Mouse (Mus musculus) thymus, adult 2 months (tissue): Measurements from ENCODE around the gene Fam83d. TPM values are rescaled to one million over a fixed set of nuclear protein-coding genes. Genes with fewer than 3 reads are reported as not detected.

Experiments
- DNase-seq: peaks from one replicate; pipeline ENCODE4 v3.0.0; 2021
- H3K27ac ChIP-seq: fragments of 200-500 bp; 2 replicates; pipeline ENCODE4 v1.5.1; 2012; ENCODE audit warnings: low read length, control low read depth; ENCODE audit not compliant: control insufficient read depth, insufficient read depth
- H3K27me3 ChIP-seq: fragments of 200-500 bp; 2 replicates; pipeline ENCODE4 v1.6.1; 2012; ENCODE audit warnings: mild to moderate bottlenecking, low read length, moderate library complexity, mixed read lengths; ENCODE audit not compliant: control insufficient read depth, insufficient read depth
- H3K36me3 ChIP-seq: fragments of 200-500 bp; 2 replicates; pipeline ENCODE4 v1.6.1; 2012; ENCODE audit warnings: mild to moderate bottlenecking, low read length, moderate library complexity; ENCODE audit not compliant: control insufficient read depth, insufficient read depth
- H3K4me1 ChIP-seq: fragments of 200-500 bp; replicated peaks from 2 replicates; pipeline ENCODE4 v1.6.1; 2012; ENCODE audit warnings: low read length; ENCODE audit not compliant: control insufficient read depth, insufficient read depth
- H3K4me3 ChIP-seq: fragments of 200-500 bp; 2 replicates; pipeline ENCODE4 v1.5.1; 2012; ENCODE audit warnings: mild to moderate bottlenecking, low read length, control low read depth, moderate library complexity; ENCODE audit not compliant: control insufficient read depth, insufficient read depth
- CTCF ChIP-seq: fragments of 200-500 bp; IDR thresholded peaks from 2 replicates; pipeline ENCODE4 v1.5.1; 2012; ENCODE audit warnings: mild to moderate bottlenecking, control low read depth, low read length, moderate library complexity, borderline replicate concordance; ENCODE audit not compliant: control insufficient read depth, poor library complexity, insufficient read depth; ENCODE audit errors: extremely low read depth
- POLR2A ChIP-seq: fragments of 200-500 bp; IDR thresholded peaks from 2 replicates; pipeline ENCODE4 v1.6.1; 2012; ENCODE audit warnings: mild to moderate bottlenecking, low read length, control low read depth, moderate library complexity; ENCODE audit not compliant: control insufficient read depth, poor library complexity, insufficient read depth; ENCODE audit errors: extremely low read depth
- WGBS: fragments of 180-500 bp; shearing (Covaris S2); methylation state at CpG from one replicate; pipeline ENCODE4 v1.1.7; 2018; 5-methylcytosine and 5-hydroxymethylcytosine counted together
- polyA plus RNA-seq: library from polyadenylated mRNA; depleted of rRNA; stranded (reverse); fragments of >200 nt; gene quantifications from 2 replicates; pipeline ENCODE4 v1.2.3, GENCODE M21; 2012

Gene Fam83d
- polyA plus RNA-seq, 1 experiment, result 26.2 TPM

GRCm38 (mm10) chr2:158726252-158726651, 41.6 kb upstream of the Fam83d start:
- Histone ChIP-seq H3K4me1 (peaks cover 50% of the 10 kb centered on the region), H3K36me3 (0 out of 2 replicates have a peak, but pooled peaks cover 4% of the 10 kb centered on the region), H3K27ac (no peak overlapping the region), H3K4me3 (no peak overlapping the region), H3K27me3 (no peaks in the 10 kb centered on the region)
- 93% methylated on average over 6 of the region's 6 CpGs for WGBS
- TF ChIP-seq POLR2A (no peak), CTCF (no peak)
- DNase-seq, result no peak

DNA sequence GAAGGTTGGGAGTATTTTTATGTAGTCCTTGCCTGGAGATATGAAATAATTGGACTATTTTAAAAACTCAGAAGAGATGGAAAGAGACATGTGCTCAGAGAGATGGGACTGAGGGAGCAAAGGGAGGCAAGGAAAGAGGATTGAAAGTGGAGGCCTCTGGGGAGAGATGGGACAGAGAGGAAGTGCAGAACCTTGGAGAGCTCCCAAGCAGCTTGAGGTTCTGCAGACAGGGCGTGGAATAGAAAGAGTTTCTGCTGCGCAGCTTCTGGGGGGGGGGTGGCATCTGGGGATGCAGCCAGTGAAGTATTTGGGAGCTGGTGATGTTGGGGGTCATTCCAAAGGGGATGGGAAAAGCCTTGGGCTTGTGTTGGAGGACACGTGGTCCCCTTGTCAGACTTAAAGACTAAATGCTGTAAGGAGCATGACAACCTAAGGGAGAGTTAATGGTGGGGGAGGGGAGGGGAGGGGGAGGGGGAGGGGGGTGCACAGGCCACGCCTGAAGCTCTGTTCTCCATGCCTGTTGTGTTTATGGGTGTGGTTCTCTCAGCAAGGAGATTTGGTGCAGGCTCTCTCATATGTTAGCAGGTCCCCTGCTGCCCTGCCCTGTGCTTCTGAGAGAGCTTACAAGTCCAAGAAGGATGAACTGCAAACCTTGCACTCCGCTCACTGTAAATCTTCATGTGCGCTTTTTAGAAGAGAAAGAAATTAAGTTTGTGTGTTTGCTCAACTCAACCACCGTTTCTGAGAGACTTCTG, 39.7 kb upstream of the Fam83d start:
- Histone ChIP-seq H3K4me3 (no peak overlapping the region), H3K27ac (no peak overlapping the region), H3K4me1 (peaks cover 50% of the 10 kb centered on the region), H3K36me3 (0 out of 2 replicates have a peak, but pooled peaks cover 4% of the 10 kb centered on the region), H3K27me3 (no peaks in the 10 kb centered on the region)
- TF ChIP-seq POLR2A (no peak), CTCF (no peak)
- no peak for DNase-seq
- 67% methylated on average over 7 of the region's 7 CpGs for WGBS

- H3K27ac ChIP-seq, result no peak overlapping the region
- TF ChIP-seq CTCF (no peak), POLR2A (no peak)
- H3K27me3 ChIP-seq, result no peaks in the 10 kb centered on the region
- H3K4me3 ChIP-seq, result no peak overlapping the region
- 0 out of 2 replicates have a peak, but pooled peaks cover 4% of the 10 kb centered on the region for H3K36me3 ChIP-seq
- H3K4me1 ChIP-seq, result peaks cover 61% of the 10 kb centered on the region
- 95% methylated on average over 3 of the region's 3 CpGs for WGBS
- DNase-seq, result no peak
Measured at GRCm38 (mm10) chr2:158730896-158731295, 37.0 kb upstream of the Fam83d start.

DNA sequence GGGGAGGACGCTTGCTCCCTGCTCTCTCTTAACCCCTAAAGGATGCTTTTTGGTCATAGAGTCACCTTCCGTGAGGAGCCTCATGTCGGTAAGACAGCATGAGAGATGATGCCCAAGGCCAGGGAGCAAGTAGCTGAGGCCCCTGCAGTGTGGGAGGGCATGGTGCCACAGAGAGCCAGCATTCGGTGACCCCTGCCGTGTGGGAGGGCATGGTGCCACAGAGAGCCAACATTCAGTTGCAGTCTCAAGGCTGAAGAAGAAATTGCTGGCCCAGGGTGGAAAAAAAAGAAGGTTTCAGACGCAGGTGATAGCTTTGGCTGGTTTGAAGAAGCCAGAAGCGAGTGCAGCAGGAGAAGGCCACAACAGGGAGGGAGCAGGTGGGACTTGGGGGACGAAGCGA, 35.4 kb upstream of the Fam83d start:
- 60% methylated on average over 9 of the region's 9 CpGs for WGBS

GRCm38 (mm10) chr2:158733136-158733535, 34.8 kb upstream of the Fam83d start:
- WGBS, result 62% methylated on average over 4 of the region's 4 CpGs
- peak overlapping the region; percentile 79 for H3K27ac ChIP-seq
- no peak for DNase-seq
- 0 out of 2 replicates have a peak, but pooled peaks cover 4% of the 10 kb centered on the region for H3K36me3 ChIP-seq
- H3K4me3 ChIP-seq, result no peak overlapping the region
- TF ChIP-seq POLR2A, result 0 out of 2 replicates have a peak, but pooled peaks have one; percentile 4
- TF ChIP-seq CTCF, result no peak
- H3K4me1 ChIP-seq, result peaks cover 63% of the 10 kb centered on the region
- H3K27me3 ChIP-seq, result no peaks in the 10 kb centered on the region

More for the DNA sequence above, 35.4 kb upstream of the Fam83d start:
- H3K4me3 ChIP-seq, result no peak overlapping the region
- H3K4me1 ChIP-seq, result peaks cover 63% of the 10 kb centered on the region
- no peak for TF ChIP-seq POLR2A
- TF ChIP-seq CTCF, result no peak
- DNase-seq, result no peak
- peak overlapping the region; percentile 79; the same call in 1 of the 2 replicates for H3K27ac ChIP-seq
- H3K36me3 ChIP-seq, result 0 out of 2 replicates have a peak, but pooled peaks cover 4% of the 10 kb centered on the region
- H3K27me3 ChIP-seq, result no peaks in the 10 kb centered on the region

GRCm38 (mm10) chr2:158733914-158734313, 34.0 kb upstream of the Fam83d start:
- 0 out of 2 replicates have a peak, but pooled peaks cover 4% of the 10 kb centered on the region for H3K36me3 ChIP-seq
- peak; percentile 70 for DNase-seq
- H3K4me1 ChIP-seq, result peaks cover 63% of the 10 kb centered on the region
- no peaks in the 10 kb centered on the region for H3K27me3 ChIP-seq
- WGBS, result 5% methylated on average over 6 of the region's 6 CpGs
- H3K27ac ChIP-seq, result peak overlapping the region; percentile 79
- TF ChIP-seq CTCF, result no peak
- no peak for TF ChIP-seq POLR2A
- H3K4me3 ChIP-seq, result no peak overlapping the region
